Mouse (Mus musculus): ENCODE results near the gene 2010003K11Rik.
A peak's percentile ranks its signal among the peaks of the same experiment; 100 is the strongest.

The 2010003K11Rik gene

GRCm38 (mm10) chr19:4498062-4498933 lies at the start of gene 2010003K11Rik:
Gene 2010003K11Rik, minus strand, starts transcription at chr19:4498583.
- peak in 1 of 2 experiments; percentile 15 for DNase-seq

- no peak for DNase-seq
Observed at GRCm38 (mm10) chr19:4547801-4548200, 49.4 kb upstream of the 2010003K11Rik start.

GRCm38 (mm10) chr19:4545841-4546240 lies 47.5 kb upstream of the 2010003K11Rik start:
- no peak for DNase-seq

- DNase-seq: no peak
Observed at GRCm38 (mm10) chr19:4545091-4545490, 46.7 kb upstream of the 2010003K11Rik start.

GRCm38 (mm10) chr19:4542081-4542480 lies 43.7 kb upstream of the 2010003K11Rik start:
- peak in 1 of 2 experiments; percentile 25 for DNase-seq

- DNase-seq: no peak
Observed at GRCm38 (mm10) chr19:4540992-4541391, 42.6 kb upstream of the 2010003K11Rik start.

- no peak for DNase-seq
Observed at GRCm38 (mm10) chr19:4540263-4540662, 41.9 kb upstream of the 2010003K11Rik start.

GRCm38 (mm10) chr19:4536606-4537005 lies 38.2 kb upstream of the 2010003K11Rik start:
- no peak for DNase-seq

GRCm38 (mm10) chr19:4535922-4536321 lies 37.5 kb upstream of the 2010003K11Rik start:
- DNase-seq: no peak

- no peak for DNase-seq
Observed at GRCm38 (mm10) chr19:4534646-4535045, 36.3 kb upstream of the 2010003K11Rik start.

GRCm38 (mm10) chr19:4521426-4522050 lies 23.2 kb upstream of the 2010003K11Rik start:
- DNase-seq: no peak

- no peak for DNase-seq
Observed at GRCm38 (mm10) chr19:4517483-4517882, 19.1 kb upstream of the 2010003K11Rik start.

GRCm38 (mm10) chr19:4516288-4516687 lies 17.9 kb upstream of the 2010003K11Rik start:
- no peak for DNase-seq

GRCm38 (mm10) chr19:4515746-4516145 lies 17.4 kb upstream of the 2010003K11Rik start:
- DNase-seq: peak; percentile 54 to 62

- no peak for DNase-seq
Observed at GRCm38 (mm10) chr19:4513236-4513858, 15.0 kb upstream of the 2010003K11Rik start.

- DNase-seq: no peak
Observed at GRCm38 (mm10) chr19:4511116-4511841, 12.9 kb upstream of the 2010003K11Rik start.

GRCm38 (mm10) chr19:4509986-4510963 lies 11.9 kb upstream of the 2010003K11Rik start, which contains the start of gene Pcx:
Gene Pcx, plus strand, starts transcription at chr19:4510472.
- peak; percentile 98 to 99 for DNase-seq

- DNase-seq: no peak
Observed at GRCm38 (mm10) chr19:4507746-4508145, 9.4 kb upstream of the 2010003K11Rik start.

- DNase-seq: no peak
Observed at GRCm38 (mm10) chr19:4504830-4505229, 6.4 kb upstream of the 2010003K11Rik start.

- DNase-seq: no peak
Observed at GRCm38 (mm10) chr19:4502701-4503100, 4.3 kb upstream of the 2010003K11Rik start.

- peak; percentile 84 to 86 for DNase-seq
Observed at GRCm38 (mm10) chr19:4497263-4497973, 965 bp downstream of the 2010003K11Rik start.
